Mouse (Mus musculus) stomach, postnatal 0 days (tissue): Measurements from ENCODE around the gene Ccdc105. TPM values are rescaled to one million over a fixed set of nuclear protein-coding genes. Genes with fewer than 3 reads are reported as not detected.

Experiments
- ATAC-seq: fragments of 200-750 bp; cut with Nextera tagmentation; 2 replicates; pipeline ENCODE4 v1.8.0; 2017; ENCODE audit not compliant: low FRiP score, low TSS enrichment
- DNase-seq: peaks from one replicate; pipeline ENCODE4 v3.0.0-alpha.2; 2016; ENCODE audit warnings: low spot score
- H3K27ac ChIP-seq: fragments of 300-500 bp; sonication (generic); replicated peaks from 2 replicates; pipeline ENCODE4 v1.5.1; 2014; ENCODE audit warnings: mild to moderate bottlenecking, control low read depth
- H3K27me3 ChIP-seq: fragments of 300-500 bp; sonication (generic); 2 replicates; pipeline ENCODE4 v1.6.1; 2014; ENCODE audit warnings: low read length; ENCODE audit not compliant: control insufficient read depth, insufficient read depth
- H3K36me3 ChIP-seq: fragments of 300-500 bp; sonication (generic); 2 replicates; pipeline ENCODE4 v1.6.1; 2014; ENCODE audit warnings: low read length, mixed read lengths; ENCODE audit not compliant: control insufficient read depth, insufficient read depth
- H3K4me1 ChIP-seq: fragments of 300-500 bp; sonication (generic); replicated peaks from 2 replicates; pipeline ENCODE4 v1.6.1; 2014; ENCODE audit warnings: antibody characterized with exemption; ENCODE audit not compliant: control insufficient read depth, insufficient read depth
- H3K4me2 ChIP-seq: fragments of 300-500 bp; sonication (generic); replicated peaks from 2 replicates; pipeline ENCODE4 v1.6.1; 2014; ENCODE audit warnings: low read depth, mild to moderate bottlenecking, control low read depth, moderate library complexity
- H3K4me3 ChIP-seq: fragments of 300-500 bp; sonication (generic); 2 replicates; pipeline ENCODE4 v1.5.1; 2014; ENCODE audit warnings: low read depth, low read length, control low read depth
- H3K9ac ChIP-seq: fragments of 300-500 bp; sonication (generic); 2 replicates; pipeline ENCODE4 v1.6.1; 2014; ENCODE audit warnings: mild to moderate bottlenecking, low read length, control low read depth, mixed read lengths
- H3K9me3 ChIP-seq: fragments of 300-500 bp; sonication (generic); 2 replicates; pipeline ENCODE4 v1.6.1; 2016; ENCODE audit warnings: low read length; ENCODE audit not compliant: control insufficient read depth
- CTCF ChIP-seq: IDR thresholded peaks from 2 replicates; pipeline ENCODE4 v1.5.1; 2016; ENCODE audit warnings: antibody characterized with exemption, low read depth, mild to moderate bottlenecking, moderate library complexity
- EP300 ChIP-seq: optimal IDR thresholded peaks from 2 replicates; pipeline ENCODE3; 2016; ENCODE audit warnings: antibody characterized with exemption
- WGBS: fragments of 180-500 bp; shearing (Covaris S2); extraction: QIAGEN DNeasy Blood & Tissue Kit; methylation state at CpG from one replicate; pipeline ENCODE4 v1.1.7; 2014; 5-methylcytosine and 5-hydroxymethylcytosine counted together
- polyA plus RNA-seq: library from polyadenylated mRNA; unstranded; fragments of >200 nt; fragmentation: Nextera tagmentation; extraction: Ambion mirVana; gene quantifications from 2 replicates; pipeline ENCODE4 v1.2.1, GENCODE M21; 2015

Ccdc105 gene
- polyA plus RNA-seq, 1 experiment from 2014 or later = not detected

- H3K4me2 ChIP-seq = no peak overlapping the region
- H3K9ac ChIP-seq = no peak overlapping the region
- DNase-seq (no peak), ATAC-seq (no peak)
- H3K4me3 ChIP-seq = no peak overlapping the region
- TF ChIP-seq CTCF = no peak
- TF ChIP-seq EP300 = no peak
- H3K4me1 ChIP-seq = no peaks in the 10 kb centered on the region
- no peaks in the 10 kb centered on the region for H3K27me3 ChIP-seq
- H3K9me3 ChIP-seq = no peaks in the 10 kb centered on the region
- H3K27ac ChIP-seq = no peak overlapping the region
- no peaks in the 10 kb centered on the region for H3K36me3 ChIP-seq
- 72% methylated on average over 6 of the region's 6 CpGs for WGBS
Measured at GRCm38 (mm10) chr10:78714129-78714528, 38.7 kb downstream of the Ccdc105 start.

GRCm38 (mm10) chr10:78710706-78711105, 42.2 kb downstream of the Ccdc105 start:
- no peaks in the 10 kb centered on the region for H3K27me3 ChIP-seq
- H3K36me3 ChIP-seq = no peaks in the 10 kb centered on the region
- H3K9me3 ChIP-seq = no peaks in the 10 kb centered on the region
- no peak overlapping the region for H3K4me3 ChIP-seq
- H3K4me1 ChIP-seq = no peaks in the 10 kb centered on the region
- ATAC-seq (no peak), DNase-seq (no peak)
- no peak overlapping the region for H3K4me2 ChIP-seq
- no peak overlapping the region for H3K9ac ChIP-seq
- H3K27ac ChIP-seq = no peak overlapping the region
- TF ChIP-seq CTCF = no peak
- TF ChIP-seq EP300 = no peak

GRCm38 (mm10) chr10:78700881-78701280, 52.0 kb downstream of the Ccdc105 start:
- Histone ChIP-seq H3K27me3 (no peaks in the 10 kb centered on the region), H3K27ac (no peak overlapping the region), H3K4me1 (no peaks in the 10 kb centered on the region), H3K4me3 (no peak overlapping the region), H3K9me3 (no peaks in the 10 kb centered on the region), H3K4me2 (no peak overlapping the region), H3K36me3 (no peaks in the 10 kb centered on the region), H3K9ac (no peak overlapping the region)
- DNase-seq (no peak), ATAC-seq (no peak)
- TF ChIP-seq EP300 (no peak), CTCF (no peak)
- 54% methylated on average over 3 of the region's 3 CpGs for WGBS

Other genes starting within 250 kb of the Ccdc105 start
- not detected in 2 replicates for gene Olfr1358, start 235.6 kb downstream of the Ccdc105 start, polyA plus RNA-seq
- 60.6 and 62.3 TPM in 2 replicates for gene Ilvbl, start 178.7 kb downstream of the Ccdc105 start, polyA plus RNA-seq
- gene Syde1, start 161.1 kb downstream of the Ccdc105 start, polyA plus RNA-seq = 5.8 and 7.2 TPM in 2 replicates
- gene Olfr1357, start 135.0 kb downstream of the Ccdc105 start, polyA plus RNA-seq = not detected in 2 replicates
- gene Casp14, start 34.8 kb downstream of the Ccdc105 start, polyA plus RNA-seq = 29.5 and 31.1 TPM in 2 replicates
- 0.23 and 0.38 TPM in 2 replicates for gene Slc1a6, start 27.4 kb upstream of the Ccdc105 start, polyA plus RNA-seq
- not detected in 2 replicates for gene Olfr1356, start 99.1 kb upstream of the Ccdc105 start, polyA plus RNA-seq
- gene Olfr1355, start 122.5 kb upstream of the Ccdc105 start, polyA plus RNA-seq = not detected in 2 replicates
- gene Olfr1354, start 160.1 kb upstream of the Ccdc105 start, polyA plus RNA-seq = not detected in 2 replicates
- gene Olfr8, start 197.6 kb upstream of the Ccdc105 start, polyA plus RNA-seq = not detected in 2 replicates
- not detected in 2 replicates for gene Olfr1353, start 210.2 kb upstream of the Ccdc105 start, polyA plus RNA-seq
- not detected in 2 replicates for gene Olfr1352, start 228.0 kb upstream of the Ccdc105 start, polyA plus RNA-seq